Mouse (Mus musculus) heart, adult 2 months (tissue): Measurements from ENCODE around the gene Clcnka.

Experiments used
- CTCF ChIP-seq: fragments of 200-600 bp; IDR thresholded peaks from 2 replicates; pipeline ENCODE4 v1.8.1; 2022; ENCODE audit warnings: antibody characterized with exemption, mild to moderate bottlenecking, moderate library complexity
- EP300 ChIP-seq: fragments of 200-500 bp; IDR thresholded peaks from 2 replicates; pipeline ENCODE4 v1.6.1; 2011; ENCODE audit warnings: low read depth, low read length, control low read depth; ENCODE audit not compliant: insufficient read depth
- POLR2A ChIP-seq: fragments of 200-500 bp; IDR thresholded peaks from 2 replicates; pipeline ENCODE4 v1.6.1; 2011; ENCODE audit warnings: mild to moderate bottlenecking, low read depth, low read length, control low read depth; ENCODE audit not compliant: insufficient read depth

DNA sequence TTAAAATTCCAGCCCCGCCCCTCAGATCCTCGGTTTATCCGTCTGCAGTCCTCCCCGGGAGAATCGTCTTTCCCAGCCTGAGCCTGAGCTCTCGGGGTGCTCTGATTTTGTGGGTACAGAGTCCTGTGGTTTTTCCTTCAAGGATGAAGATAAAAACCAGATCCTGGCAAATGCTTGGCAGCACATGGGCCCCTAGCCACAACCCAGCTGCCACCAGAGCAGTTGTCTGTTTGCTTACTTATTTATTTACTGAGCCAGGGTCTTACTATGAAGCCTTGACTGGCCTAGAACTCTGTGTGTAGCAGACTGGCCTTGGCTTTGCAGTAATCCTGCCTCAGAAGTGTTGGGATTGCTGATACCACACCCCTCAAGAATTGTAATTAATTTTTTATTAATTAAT lies 39.3 kb downstream of the Clcnka start:
- no peak for TF ChIP-seq CTCF
- no peak for TF ChIP-seq EP300
- no peak for TF ChIP-seq POLR2A
